Mouse (Mus musculus): Measurements from ENCODE around the gene Kndc1.

The Kndc1 gene

GRCm38 (mm10) chr7:139988272-139988671 lies 93.8 kb downstream of the Kndc1 start:
- DNase-seq (ENCODE audit: low spot score in 2 of 2), result no peak

- no peak for DNase-seq (ENCODE audit: low spot score in 2 of 2)
These were observed 96.4 kb downstream of the Kndc1 start for GRCm38 (mm10) chr7:139990864-139991394.

Data from spleen, postnatal 14 days (tissue).